Mouse (Mus musculus): Measurements from ENCODE around the gene Stx3.

GRCm38 (mm10) chr19:11787826-11788225, 31.4 kb downstream of the Stx3 start:
- TF ChIP-seq CTCF (IDR thresholded peaks at IDR 0.05; ENCODE audit: borderline replicate concordance, control insufficient read depth, extremely low read depth, insufficient read depth, low read length, poor library complexity) (no peak), POLR2A (IDR thresholded peaks at IDR 0.05; ENCODE audit: control insufficient read depth, extremely low read depth, insufficient read depth, low read length, poor library complexity) (no peak)

All from thymus, adult 2 months (tissue).